Mouse (Mus musculus) mesoderm, embryonic 11.5 days (tissue): ENCODE results near the gene Krtap16-1.

Experiments
- DNase-seq: peaks from one replicate; pipeline ENCODE4 v3.0.0-alpha.2; 2012; ENCODE audit warnings: low read depth, low spot score

The Krtap16-1 gene

GRCm38 (mm10) chr11:99986180-99986647 lies at the start of gene Krtap16-1:
Gene Krtap16-1 (minus strand): TSS chr11:99986597.
- no peak for DNase-seq

- no peak for DNase-seq
These were observed 43.4 kb upstream of the Krtap16-1 start, which contains the start of gene Krt33b for GRCm38 (mm10) chr11:100029768-100030167. Gene Krt33b (minus strand): TSS chr11:100029868.

- no peak for DNase-seq
These were observed 35.0 kb upstream of the Krtap16-1 start for GRCm38 (mm10) chr11:100021438-100021837.

- no peak for DNase-seq
These were observed 33.1 kb upstream of the Krtap16-1 start for GRCm38 (mm10) chr11:100019466-100019865.

GRCm38 (mm10) chr11:100016112-100016511 lies 29.7 kb upstream of the Krtap16-1 start, which contains the start of gene Krt33a:
Gene Krt33a (minus strand): TSS chr11:100016212.
- no peak for DNase-seq

GRCm38 (mm10) chr11:100013691-100014171 lies 27.3 kb upstream of the Krtap16-1 start:
- no peak for DNase-seq

- DNase-seq = no peak
These were observed 24.3 kb upstream of the Krtap16-1 start for GRCm38 (mm10) chr11:100010682-100011081.

- no peak for DNase-seq
These were observed 21.9 kb upstream of the Krtap16-1 start for GRCm38 (mm10) chr11:100008336-100008735.

GRCm38 (mm10) chr11:100006624-100007023 lies 20.2 kb upstream of the Krtap16-1 start:
- DNase-seq = no peak

- DNase-seq = no peak
These were observed 19.5 kb upstream of the Krtap16-1 start for GRCm38 (mm10) chr11:100005905-100006304.

- DNase-seq = peak; percentile 53
These were observed 18.4 kb upstream of the Krtap16-1 start for GRCm38 (mm10) chr11:100004846-100005245.

- no peak for DNase-seq
These were observed 12.7 kb upstream of the Krtap16-1 start for GRCm38 (mm10) chr11:99999091-99999490.

- DNase-seq = no peak
These were observed 7.9 kb upstream of the Krtap16-1 start for GRCm38 (mm10) chr11:99994384-99994661.

GRCm38 (mm10) chr11:99993620-99994383 lies 7.4 kb upstream of the Krtap16-1 start, which contains the start of gene Krtap17-1:
Gene Krtap17-1 (minus strand): TSS chr11:99993994.
- DNase-seq = no peak

GRCm38 (mm10) chr11:99990571-99990970 lies 4.2 kb upstream of the Krtap16-1 start:
- DNase-seq = no peak

- no peak for DNase-seq
These were observed 3.5 kb upstream of the Krtap16-1 start for GRCm38 (mm10) chr11:99989881-99990405.

GRCm38 (mm10) chr11:99988530-99988929 lies 2.1 kb upstream of the Krtap16-1 start:
- DNase-seq = no peak

- no peak for DNase-seq
These were observed 905 bp downstream of the Krtap16-1 start for GRCm38 (mm10) chr11:99985291-99986092.

GRCm38 (mm10) chr11:99983442-99983841 lies 3.0 kb downstream of the Krtap16-1 start:
- no peak for DNase-seq

GRCm38 (mm10) chr11:99982731-99983130 lies 3.7 kb downstream of the Krtap16-1 start:
- no peak for DNase-seq

- no peak for DNase-seq
These were observed 7.4 kb downstream of the Krtap16-1 start, which contains the start of gene Krtap29-1 for GRCm38 (mm10) chr11:99978953-99979352. Gene Krtap29-1 (minus strand): TSS chr11:99979053.

- peak; percentile 53 for DNase-seq
These were observed 20.4 kb downstream of the Krtap16-1 start for GRCm38 (mm10) chr11:99965961-99966360.
